Mouse (Mus musculus): ENCODE measurements at regions not wholly inside any gene's neighbourhood (a gene's known extent, or its start where the extent isn't known, plus 50 kb on each side); places are given as distances from the start of the nearest gene placed in this dataset.

DNA sequence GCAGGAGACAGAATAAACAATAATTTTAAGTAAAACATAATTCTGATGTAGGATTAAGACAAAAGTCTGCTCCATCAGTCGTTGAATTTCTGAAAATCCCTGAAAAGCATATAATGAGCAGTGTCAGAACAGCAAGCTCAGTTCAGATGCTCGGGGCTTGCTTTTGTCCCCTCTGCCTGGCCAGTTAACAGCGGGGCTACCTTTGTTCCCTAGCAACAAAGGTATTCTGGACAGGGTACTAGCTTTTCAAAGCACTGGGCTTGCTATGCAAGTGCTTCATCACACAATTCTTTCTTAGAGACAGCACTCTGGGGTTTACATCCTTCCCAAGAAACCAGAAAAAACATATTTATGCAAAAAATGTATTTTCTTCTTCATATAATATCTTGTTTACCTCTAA lies 729.7 kb downstream of the Crisp4 start:
- TF ChIP-seq CTCF (IDR thresholded peaks at IDR 0.05; ENCODE audit: control insufficient read depth, insufficient read depth, insufficient read length) (no peak), MAX (IDR thresholded peaks at IDR 0.05) (no peak), USF1 (IDR thresholded peaks at IDR 0.05; ENCODE audit: low read depth) (no peak)
